Mouse (Mus musculus) CH12.LX (cell line): ENCODE measurements around the gene Ttc7b. TPM values are rescaled to one million over a fixed set of nuclear protein-coding genes. Genes with fewer than 3 reads are reported as not detected.

Experiments
- DNase-seq: peaks from one replicate; pipeline ENCODE4 v3.0.0-alpha.2; 2013; ENCODE audit errors: extremely low read depth
- H3K27ac ChIP-seq: 2 replicates; pipeline ENCODE4 v1.5.1; 2012; ENCODE audit warnings: low read depth, mild to moderate bottlenecking, control low read depth, moderate library complexity; ENCODE audit not compliant: insufficient read depth
- H3K27me3 ChIP-seq: replicated peaks from 2 replicates; pipeline ENCODE3; 2012; ENCODE audit warnings: inconsistent platforms
- H3K36me3 ChIP-seq, 2 experiments: replicated peaks in 1 of 2; 2 replicates each; pipeline versions ENCODE3 to v1.6.1; 2012; ENCODE audit warnings: inconsistent platforms in 1 of 2, low read length in 1 of 2, mild to moderate bottlenecking in 1 of 2, mixed read lengths in 1 of 2, moderate library complexity in 1 of 2; ENCODE audit not compliant: control insufficient read depth in 1 of 2, insufficient read depth in 1 of 2
- H3K4me1 ChIP-seq, 2 experiments: 2 replicates each; pipeline ENCODE4 v1.6.1; 2012; ENCODE audit warnings: inconsistent platforms in 1 of 2, moderate library complexity in 1 of 2; ENCODE audit not compliant: insufficient read depth in 2 of 2, control insufficient read depth in 1 of 2
- H3K4me2 ChIP-seq: 2 replicates; pipeline ENCODE4 v1.6.1; 2012; ENCODE audit warnings: low read depth, mild to moderate bottlenecking, control low read depth; ENCODE audit not compliant: poor library complexity, insufficient read depth, severe bottlenecking
- H3K4me3 ChIP-seq, 3 experiments: fragments of 150-350 bp in 1 of 3; sonication (generic) in 1 of 3; replicated peaks in 1 of 3; 2 replicates each; pipeline versions ENCODE3 to v1.5.1; 2011 to 2012; ENCODE audit warnings: low read depth in 2 of 3, low read length in 2 of 3, mild to moderate bottlenecking in 2 of 3, moderate library complexity in 2 of 3, control low read depth in 1 of 3, improper control_type of control experiment in 1 of 3, inconsistent platforms in 1 of 3, mixed read lengths in 1 of 3; ENCODE audit not compliant: poor library complexity in 1 of 3
- H3K79me2 ChIP-seq: replicated peaks from 2 replicates; pipeline ENCODE4 v1.6.1; 2012; ENCODE audit warnings: mild to moderate bottlenecking, moderate library complexity; ENCODE audit not compliant: control insufficient read depth, poor library complexity, insufficient read depth, severe bottlenecking; ENCODE audit errors: extremely low read depth
- H3K9ac ChIP-seq: 2 replicates; pipeline ENCODE4 v1.6.1; 2012; ENCODE audit warnings: low read depth, mild to moderate bottlenecking, control low read depth, moderate library complexity; ENCODE audit not compliant: insufficient read depth
- H3K9me3 ChIP-seq: replicated peaks from 2 replicates; pipeline ENCODE3; 2012; ENCODE audit warnings: low read length, inconsistent platforms, mixed read lengths
- ELF1 ChIP-seq: IDR thresholded peaks from 2 replicates; pipeline ENCODE4 v1.6.1; 2014; ENCODE audit warnings: low read depth, mild to moderate bottlenecking, inconsistent platforms, low read length, improper control_type of control experiment
- EP300 ChIP-seq: IDR thresholded peaks from 2 replicates; pipeline ENCODE4 v1.6.1; 2011; ENCODE audit warnings: low read length, improper control_type of control experiment
- ETS1 ChIP-seq: conservative IDR thresholded peaks from 2 replicates; pipeline ENCODE4 v1.6.1; 2012; ENCODE audit warnings: low read depth, mild to moderate bottlenecking, inconsistent platforms, low read length, improper control_type of control experiment, moderate library complexity
- GABPA ChIP-seq: IDR thresholded peaks from 2 replicates; pipeline ENCODE4 v1.6.1; 2012; ENCODE audit warnings: low read depth, low read length, improper control_type of control experiment, inconsistent platforms; ENCODE audit not compliant: insufficient replicate concordance
- IRF4 ChIP-seq: IDR thresholded peaks from 2 replicates; pipeline ENCODE4 v1.6.1; 2014; ENCODE audit warnings: low read depth, mild to moderate bottlenecking, inconsistent platforms, low read length, improper control_type of control experiment
- JUN ChIP-seq: IDR thresholded peaks from 2 replicates; pipeline ENCODE4 v1.6.1; 2011; ENCODE audit warnings: low read depth, mild to moderate bottlenecking, low read length, improper control_type of control experiment, moderate library complexity; ENCODE audit not compliant: insufficient read depth
- JUND ChIP-seq: conservative IDR thresholded peaks from 2 replicates; pipeline ENCODE4 v1.6.1; 2011; ENCODE audit warnings: low read depth, low read length, improper control_type of control experiment
- KAT2A ChIP-seq: IDR thresholded peaks from 2 replicates; pipeline ENCODE4 v1.6.1; 2012; ENCODE audit warnings: low read length, improper control_type of control experiment, inconsistent platforms; ENCODE audit not compliant: insufficient replicate concordance
- MAFK ChIP-seq: IDR thresholded peaks from 2 replicates; pipeline ENCODE4 v1.6.1; 2011; ENCODE audit warnings: low read length, improper control_type of control experiment; ENCODE audit not compliant: insufficient replicate concordance
- NELFE ChIP-seq: IDR thresholded peaks from 2 replicates; pipeline ENCODE4 v1.6.1; 2011; ENCODE audit warnings: low read depth, low read length, improper control_type of control experiment
- POLR2A ChIP-seq: IDR thresholded peaks from 2 replicates; pipeline ENCODE4 v1.6.1; 2011; ENCODE audit warnings: low read depth, mild to moderate bottlenecking, improper control_type of control experiment, low read length
- POLR2AphosphoS2 ChIP-seq: IDR thresholded peaks from 2 replicates; pipeline ENCODE4 v1.6.1; 2011; ENCODE audit warnings: low read depth, low read length, improper control_type of control experiment
- SIN3A ChIP-seq: IDR thresholded peaks from 2 replicates; pipeline ENCODE4 v1.6.1; 2012; ENCODE audit warnings: low read length, improper control_type of control experiment, inconsistent platforms
- TBP ChIP-seq: conservative IDR thresholded peaks from 2 replicates; pipeline ENCODE4 v1.6.1; 2011; ENCODE audit warnings: low read depth, low read length, improper control_type of control experiment
- TCF12 ChIP-seq: IDR thresholded peaks from 2 replicates; pipeline ENCODE4 v1.6.1; 2014; ENCODE audit warnings: low read depth, mild to moderate bottlenecking, inconsistent platforms, low read length, improper control_type of control experiment
- UBTF ChIP-seq: IDR thresholded peaks from 2 replicates; pipeline ENCODE4 v1.6.1; 2012; ENCODE audit warnings: low read depth, mild to moderate bottlenecking, inconsistent platforms, low read length, improper control_type of control experiment, moderate library complexity
- USF1 ChIP-seq: IDR thresholded peaks from 2 replicates; pipeline ENCODE4 v1.6.1; 2014; ENCODE audit warnings: low read depth, mild to moderate bottlenecking, inconsistent platforms, low read length, improper control_type of control experiment
- ZC3H11A ChIP-seq: IDR thresholded peaks from 2 replicates; pipeline ENCODE4 v1.6.1; 2012; ENCODE audit warnings: low read depth, mild to moderate bottlenecking, inconsistent platforms, low read length, improper control_type of control experiment
- ZMIZ1 ChIP-seq: IDR thresholded peaks from 2 replicates; pipeline ENCODE4 v1.6.1; 2012; ENCODE audit warnings: low read depth, mild to moderate bottlenecking, inconsistent platforms, low read length, improper control_type of control experiment
- ZNF384 ChIP-seq: IDR thresholded peaks from 2 replicates; pipeline ENCODE4 v1.6.1; 2012; ENCODE audit warnings: low read depth, low read length, improper control_type of control experiment, inconsistent platforms
- dilution Hi-C: fragments of 300-500 bp; cut with MboI; formaldehyde crosslinking; loops from 2 replicates; pipeline ENCODE4 v1.14.3; 2020; ENCODE audit warnings: low sequenced_read_pairs; ENCODE audit not compliant: extremely low pct_unique_long_range_greater_than_20kb, extremely low pct_ligation_motif_present
- in situ Hi-C: fragments of 300-500 bp; cut with MboI; formaldehyde crosslinking; loops from 3 replicates; pipeline ENCODE4 v1.14.3; 2019; ENCODE audit warnings: low sequenced_read_pairs, low pct_ligation_motif_present, low pct_unique_long_range_greater_than_20kb, mixed read lengths
- polyA plus RNA-seq: library from polyadenylated mRNA; unstranded; fragments of >175 nt; gene quantifications from 2 replicates; pipeline ENCODE4 v1.2.1, GENCODE M21; 2012; ENCODE audit warnings: low read depth; ENCODE audit not compliant: insufficient read length
- total RNA-seq, 2 experiments: library from RNA; depleted of rRNA; stranded (reverse); fragments of 300-350 nt in 1 of 2; fragments of >200 nt in 1 of 2; gene quantifications; 2 replicates each; pipeline ENCODE4 v1.2.3; 2012 to 2014

Gene Ttc7b
- total and polyA plus RNA-seq, 3 experiments: 7.8 to 18.3 (median 12.7) TPM

GRCm38 (mm10) chr12:100478151-100478550 is 42.5 kb downstream of the Ttc7b start:
- Histone ChIP-seq H3K27me3 (no peaks in the 10 kb centered on the region), H3K79me2 (no peaks in the 10 kb centered on the region), H3K4me2 (no peak overlapping the region), H3K9me3 (no peaks in the 10 kb centered on the region), H3K9ac (no peak overlapping the region), H3K4me1 (peaks cover 0 to 25% of the 10 kb centered on the region in 2 experiments; a peak in 2 of 4 replicates), H3K27ac (no peak overlapping the region), H3K4me3 (no peak overlapping the region), H3K36me3 (peaks cover 0 to 49% of the 10 kb centered on the region in 2 experiments)
- TF ChIP-seq GABPA (no peak), ETS1 (no peak), POLR2AphosphoS2 (no peak), ELF1 (no peak), USF1 (no peak), ZMIZ1 (no peak), JUND (no peak), TBP (no peak), KAT2A (no peak), ZC3H11A (no peak), POLR2A (no peak), SIN3A (no peak), EP300 (no peak), UBTF (no peak), TCF12 (no peak)
- dilution Hi-C loops (no loop called here), in situ Hi-C loops (no loop called here)
- no peak for DNase-seq

GRCm38 (mm10) chr12:100477474-100477873 is 43.2 kb downstream of the Ttc7b start:
- Histone ChIP-seq H3K36me3 (peaks cover 0 to 45% of the 10 kb centered on the region in 2 experiments), H3K27ac (no peak overlapping the region), H3K27me3 (no peaks in the 10 kb centered on the region), H3K4me1 (peaks cover 0 to 25% of the 10 kb centered on the region in 2 experiments; a peak in 2 of 4 replicates), H3K9ac (no peak overlapping the region), H3K9me3 (no peaks in the 10 kb centered on the region), H3K4me2 (no peak overlapping the region), H3K79me2 (no peaks in the 10 kb centered on the region), H3K4me3 (no peak overlapping the region)
- in situ Hi-C loops (no loop called here), dilution Hi-C loops (no loop called here)
- no peak for DNase-seq
- TF ChIP-seq MAFK (no peak), POLR2A (no peak), ZNF384 (no peak), IRF4 (no peak), NELFE (no peak), POLR2AphosphoS2 (no peak), EP300 (no peak), JUN (no peak), ELF1 (no peak)
